Mouse (Mus musculus) heart, postnatal 4 days (tissue): ENCODE measurements at regions not wholly inside any gene's neighbourhood (a gene's known extent, or its start where the extent isn't known, plus 50 kb on each side); places are given as distances from the start of the nearest gene placed in this dataset.
A peak's percentile ranks its signal among the peaks of the same experiment; 100 is the strongest.

Experiments
- DNase-seq: peaks from one replicate; pipeline ENCODE4 v3.0.0; 2021

DNA sequence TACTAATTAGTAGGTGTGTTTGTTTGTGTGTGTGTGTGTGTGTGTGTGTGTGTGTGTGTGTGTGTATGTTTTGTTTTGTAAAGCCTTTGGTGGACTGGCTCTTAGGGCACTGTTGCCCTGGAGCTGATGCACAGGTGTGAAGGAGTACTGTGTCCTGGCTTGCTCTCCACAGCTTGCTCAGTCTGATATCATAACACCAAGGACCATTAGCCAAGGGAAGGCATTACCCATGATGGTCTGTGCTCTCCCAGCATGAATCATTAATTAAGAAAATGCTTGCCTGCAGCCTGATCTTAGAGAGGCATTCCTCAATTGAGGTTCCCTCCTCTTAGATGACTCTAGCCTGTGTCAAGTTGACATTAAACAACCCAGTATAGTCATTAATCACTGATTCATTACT lies 54.7 kb downstream of the Spry2 start:
- DNase-seq, result no peak

DNA sequence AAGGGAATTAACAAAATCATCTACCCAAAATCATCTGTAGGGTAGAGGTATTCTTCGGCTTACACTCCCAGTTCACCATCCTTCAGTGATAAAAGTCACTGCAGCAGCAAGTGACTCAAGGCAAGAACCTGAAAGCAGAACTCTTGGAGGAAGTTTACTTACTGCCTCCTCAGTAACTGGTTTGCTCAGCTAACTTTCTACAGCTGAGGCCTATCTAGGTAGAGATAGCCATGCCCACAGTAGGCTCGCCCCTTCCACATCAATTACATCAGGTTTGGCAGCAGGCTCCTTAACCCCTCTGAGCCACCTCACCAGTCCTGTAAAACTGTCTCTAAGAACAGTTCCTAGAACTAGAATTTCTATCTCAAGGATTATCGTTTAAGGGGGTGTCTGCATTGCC lies 59.1 kb downstream of the Spry2 start:
- no peak for DNase-seq

DNA sequence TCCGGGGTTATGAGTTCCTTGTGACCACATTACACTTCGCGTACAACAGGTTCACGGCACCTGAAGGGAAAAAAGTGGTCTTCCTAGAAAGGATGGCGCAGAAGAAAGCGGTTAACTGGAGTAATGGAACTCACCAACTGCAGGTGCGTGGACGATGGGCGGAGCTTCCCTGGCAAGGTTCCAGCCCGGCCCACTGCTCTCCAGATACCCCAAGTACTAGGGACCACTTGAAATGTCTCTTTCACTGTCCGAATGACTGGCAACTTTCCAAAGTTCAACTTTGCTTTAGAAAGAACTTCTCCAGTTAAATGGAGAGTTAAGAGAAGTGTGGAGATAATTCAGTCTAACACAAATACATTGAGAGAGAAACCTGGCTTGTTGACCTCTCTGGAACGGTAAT lies 65.9 kb downstream of the Spry2 start:
- DNase-seq, result peak; percentile 50

- no peak for DNase-seq
These were observed 66.3 kb downstream of the Spry2 start for GRCm38 (mm10) chr14:105830301-105830700.

- no peak for DNase-seq
These were observed 73.5 kb downstream of the Spry2 start for GRCm38 (mm10) chr14:105823129-105823528.

GRCm38 (mm10) chr14:105822653-105823052 lies 74.0 kb downstream of the Spry2 start:
- DNase-seq, result no peak

DNA sequence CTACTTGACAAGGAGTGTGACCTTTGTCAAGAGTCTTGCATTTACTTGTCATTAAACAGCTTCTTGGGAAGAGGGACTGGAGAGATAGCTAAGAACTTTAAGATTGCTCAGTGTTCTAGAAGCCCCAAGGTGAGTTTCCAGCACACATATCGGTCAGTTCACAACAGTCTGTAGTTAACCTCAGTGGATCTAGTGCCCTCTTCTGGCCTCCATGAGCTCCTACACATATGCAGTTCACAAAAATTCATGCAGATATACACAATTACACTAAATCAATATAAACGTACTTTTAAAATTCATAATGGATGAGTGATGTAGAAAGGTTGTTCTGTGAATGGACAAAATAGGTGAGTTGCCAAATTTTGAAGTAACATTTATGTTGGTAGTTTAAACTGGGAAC lies 77.1 kb downstream of the Spry2 start:
- no peak for DNase-seq

- DNase-seq, result no peak
These were observed 77.8 kb downstream of the Spry2 start for GRCm38 (mm10) chr14:105818841-105819240.

DNA sequence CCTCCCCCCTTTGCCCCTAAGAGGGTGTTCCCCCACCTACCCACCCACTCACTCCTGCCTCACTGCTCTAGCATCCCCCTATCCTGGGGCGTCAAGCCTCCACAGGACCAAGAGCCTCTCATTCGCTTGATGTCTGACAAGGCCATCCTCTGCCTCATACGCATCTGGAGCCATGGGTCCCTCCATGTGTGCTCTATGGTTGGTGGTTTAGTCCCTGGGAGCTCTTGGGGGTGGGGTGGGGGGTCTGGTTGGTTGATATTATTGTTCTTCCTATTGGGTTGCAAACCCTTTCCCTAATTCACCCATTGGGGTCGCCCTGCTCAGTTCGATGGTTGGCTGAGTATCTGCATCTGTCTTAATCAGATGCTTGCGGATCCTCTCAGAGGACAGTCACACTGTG lies 79.1 kb downstream of the Spry2 start:
- no peak for DNase-seq

DNA sequence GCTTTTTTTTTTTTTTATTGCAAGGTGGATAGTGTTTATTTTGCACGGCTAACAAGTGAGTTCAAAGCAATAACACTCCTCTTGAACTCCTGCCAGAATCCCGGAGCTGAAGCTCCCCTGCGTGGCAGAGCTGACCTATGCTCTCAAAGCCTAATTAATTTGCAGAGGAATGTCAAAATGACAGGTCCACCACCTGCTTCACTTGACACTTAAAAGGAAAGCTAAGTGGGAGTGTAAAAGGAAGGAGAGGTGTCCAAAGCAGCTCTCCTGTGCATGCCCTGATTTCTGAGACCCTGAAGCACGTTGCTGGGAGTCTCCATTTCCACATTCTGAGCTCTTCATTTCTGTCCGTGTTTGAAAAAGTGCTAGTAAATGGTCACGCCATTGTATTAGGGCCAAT lies 80.8 kb downstream of the Spry2 start:
- no peak for DNase-seq

DNA sequence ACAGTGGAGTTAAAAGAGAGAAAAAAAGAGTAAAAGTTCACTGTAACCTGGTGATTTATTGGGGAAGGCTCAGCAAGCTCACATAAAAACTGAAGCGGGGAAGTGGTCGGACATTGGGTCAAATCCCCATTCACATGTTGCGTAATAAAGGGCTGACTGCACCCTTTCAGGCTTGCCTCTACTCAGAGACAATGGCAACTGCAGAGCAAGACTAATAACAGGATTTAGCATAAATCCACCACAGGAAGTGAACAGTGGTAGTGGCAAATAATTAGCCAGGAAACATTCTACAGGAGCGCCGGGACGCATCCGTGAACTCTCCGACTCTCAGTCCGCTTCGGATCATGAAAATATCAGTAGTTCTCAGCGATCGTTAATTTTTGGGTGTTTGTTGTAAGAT lies 81.3 kb downstream of the Spry2 start:
- no peak for DNase-seq

- no peak for DNase-seq
These were observed 83.0 kb downstream of the Spry2 start for GRCm38 (mm10) chr14:105813661-105814060.

GRCm38 (mm10) chr14:105813097-105813496 lies 83.5 kb downstream of the Spry2 start:
- no peak for DNase-seq

DNA sequence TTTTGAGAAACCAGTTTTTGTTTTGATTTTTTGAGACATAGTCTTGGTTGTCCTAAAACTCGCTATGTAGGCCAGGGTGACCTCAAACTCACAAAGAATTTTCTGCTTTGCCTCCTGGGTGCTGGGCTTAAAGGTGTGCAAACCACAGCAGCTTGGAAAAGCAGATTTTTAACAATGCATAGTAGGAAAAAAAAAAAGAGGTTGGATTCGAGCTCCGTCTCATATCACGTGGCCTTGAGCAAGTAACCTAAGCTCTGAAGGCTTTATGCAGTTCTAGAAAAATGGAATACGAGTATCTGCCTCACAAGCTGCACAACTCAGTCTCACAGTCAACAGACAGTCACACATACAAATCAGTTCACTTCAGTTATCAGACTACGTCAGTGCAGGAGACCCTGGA lies 90.9 kb downstream of the Spry2 start:
- no peak for DNase-seq

GRCm38 (mm10) chr14:105805362-105805761 lies 91.3 kb downstream of the Spry2 start:
- DNase-seq, result no peak

DNA sequence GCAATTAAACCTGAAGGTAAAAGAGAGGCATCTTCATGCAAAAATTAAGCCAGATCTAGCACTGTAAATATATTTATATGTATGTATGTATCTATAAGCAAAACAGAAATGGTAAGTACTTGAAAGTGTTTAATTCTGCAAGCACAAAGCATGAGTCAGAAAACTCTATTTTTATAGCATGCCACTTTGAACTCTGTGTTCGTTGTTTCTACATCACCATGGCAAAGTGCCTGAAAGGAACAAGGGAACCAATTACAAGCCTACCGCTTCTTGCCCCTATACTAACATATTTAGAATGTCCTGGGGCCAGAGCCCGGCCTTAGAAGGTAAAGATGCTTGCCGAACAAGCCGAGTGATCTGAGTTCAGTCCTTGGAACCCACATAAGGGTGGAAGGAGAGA lies 91.9 kb downstream of the Spry2 start:
- DNase-seq, result no peak

DNA sequence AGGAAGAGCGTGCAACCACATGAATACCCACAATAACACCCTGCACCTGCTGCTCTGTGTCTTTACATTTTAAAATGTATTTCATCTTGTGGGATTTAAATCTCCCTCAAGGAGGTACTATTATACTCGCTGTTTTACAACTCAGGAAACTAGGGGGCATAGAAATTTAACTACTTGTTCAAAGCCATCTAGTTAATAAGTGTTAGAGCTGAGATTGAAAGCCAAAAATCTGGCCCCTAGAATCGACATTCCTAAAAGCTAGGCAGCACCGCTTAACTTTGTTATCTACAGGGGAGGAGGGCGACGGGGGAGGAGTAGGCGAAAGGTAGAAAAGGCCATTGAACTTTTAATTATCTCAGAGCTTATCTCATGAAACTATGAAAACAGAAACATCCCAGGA lies 93.3 kb downstream of the Spry2 start:
- DNase-seq, result no peak

DNA sequence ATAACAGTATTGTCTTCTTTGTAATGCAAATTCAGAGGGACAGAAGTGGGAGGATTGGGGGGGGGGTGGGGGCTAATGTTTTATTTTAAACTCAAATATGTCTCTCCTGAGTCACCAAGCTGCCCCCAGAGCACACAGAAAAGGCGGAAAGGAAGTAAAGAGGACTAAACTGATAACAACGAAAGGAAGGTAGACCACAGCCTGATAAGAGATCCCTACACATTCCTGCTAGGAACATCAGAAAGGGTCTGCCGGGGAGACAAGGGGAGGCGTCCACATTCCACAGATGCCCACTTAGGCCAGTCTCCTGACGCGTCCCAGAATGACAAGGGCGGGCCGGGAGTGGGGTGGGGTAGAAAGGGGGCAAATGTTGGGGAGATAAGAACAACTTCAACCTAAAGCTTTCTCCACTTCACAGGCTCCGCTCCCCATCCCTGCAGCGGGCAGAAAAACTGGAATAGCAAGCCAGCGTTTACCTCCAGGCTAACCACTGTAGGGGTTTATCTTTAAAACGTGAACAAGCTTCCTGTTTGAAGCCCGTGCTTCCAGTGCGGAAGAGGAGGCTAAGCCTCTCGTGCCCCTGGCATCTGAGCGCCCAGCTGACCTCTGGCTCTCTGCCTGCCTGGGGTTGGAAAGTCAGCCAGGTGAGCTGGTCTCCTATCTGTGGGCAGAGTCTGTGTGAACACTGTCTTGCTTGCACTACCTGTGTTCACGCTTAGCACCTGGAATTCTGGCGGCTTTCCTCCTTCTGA lies 93.9 kb downstream of the Spry2 start:
- peak; percentile 43 for DNase-seq

GRCm38 (mm10) chr14:105800142-105800925 lies 96.3 kb downstream of the Spry2 start:
- DNase-seq, result no peak

DNA sequence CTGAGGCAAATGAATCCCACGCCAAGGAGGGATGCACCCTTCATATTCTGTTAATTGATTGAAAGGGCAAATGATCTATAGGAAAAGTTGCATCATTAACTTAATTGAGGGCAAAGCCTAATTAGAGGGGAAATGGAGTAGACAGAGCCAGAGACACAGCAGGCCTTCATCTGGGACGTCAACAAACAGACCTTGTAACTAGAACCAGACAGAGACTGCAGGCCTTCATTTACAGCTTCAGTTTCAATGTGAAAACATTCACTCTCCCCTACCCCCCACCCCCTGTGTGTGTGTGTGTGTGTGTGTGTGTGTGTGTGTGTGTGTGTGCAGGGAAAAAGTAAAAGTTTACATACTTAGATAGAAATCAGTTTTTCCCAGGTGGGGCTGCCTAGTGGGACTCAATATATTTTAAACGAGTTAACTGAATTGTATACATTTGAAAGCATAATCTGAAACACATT lies 97.2 kb downstream of the Spry2 start:
- DNase-seq, result no peak

GRCm38 (mm10) chr14:105793010-105793702 lies 103.5 kb downstream of the Spry2 start:
- DNase-seq, result no peak

DNA sequence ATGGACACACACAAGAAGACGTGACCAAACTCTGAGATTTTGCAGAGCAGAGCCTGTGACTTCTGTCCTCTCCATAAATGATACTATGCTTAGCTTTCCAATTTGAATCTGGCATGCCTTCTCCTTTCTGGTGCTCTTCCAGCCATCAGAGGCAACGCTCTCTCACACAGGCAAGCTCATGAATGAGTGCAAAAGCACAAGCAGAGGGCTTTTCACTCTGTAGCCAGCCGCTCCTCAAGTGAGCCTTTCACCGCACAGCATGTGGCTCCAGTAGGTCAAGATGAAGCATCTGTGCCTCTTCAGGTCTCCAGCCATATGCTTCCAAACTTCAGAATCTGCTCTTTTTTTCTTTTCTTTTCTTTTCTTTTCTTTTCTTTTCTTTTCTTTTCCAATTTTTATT lies 106.2 kb downstream of the Spry2 start:
- DNase-seq, result no peak

DNA sequence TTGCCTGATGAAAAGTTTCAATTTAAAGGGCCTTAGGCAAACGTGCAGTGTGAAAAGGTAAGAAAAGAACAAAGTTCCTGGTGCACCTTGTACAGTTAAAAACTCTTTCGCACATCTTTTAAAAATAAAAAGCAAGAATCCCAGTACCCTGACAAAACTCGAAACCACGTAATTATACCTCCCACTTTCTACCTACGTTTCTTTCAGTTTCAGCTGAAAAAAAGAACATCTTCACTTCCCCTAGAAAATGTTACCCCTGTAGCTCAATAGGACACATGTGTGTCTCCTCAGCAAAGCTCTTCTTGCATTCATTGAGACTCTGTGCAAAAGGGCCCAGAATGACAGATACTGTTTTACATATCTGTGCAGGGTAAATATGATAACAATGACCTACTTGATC lies 113.2 kb downstream of the Spry2 start:
- DNase-seq, result no peak
